Comparison of ENCODE assay signal across 9 mouse cellular contexts in the genomic region with DNA sequence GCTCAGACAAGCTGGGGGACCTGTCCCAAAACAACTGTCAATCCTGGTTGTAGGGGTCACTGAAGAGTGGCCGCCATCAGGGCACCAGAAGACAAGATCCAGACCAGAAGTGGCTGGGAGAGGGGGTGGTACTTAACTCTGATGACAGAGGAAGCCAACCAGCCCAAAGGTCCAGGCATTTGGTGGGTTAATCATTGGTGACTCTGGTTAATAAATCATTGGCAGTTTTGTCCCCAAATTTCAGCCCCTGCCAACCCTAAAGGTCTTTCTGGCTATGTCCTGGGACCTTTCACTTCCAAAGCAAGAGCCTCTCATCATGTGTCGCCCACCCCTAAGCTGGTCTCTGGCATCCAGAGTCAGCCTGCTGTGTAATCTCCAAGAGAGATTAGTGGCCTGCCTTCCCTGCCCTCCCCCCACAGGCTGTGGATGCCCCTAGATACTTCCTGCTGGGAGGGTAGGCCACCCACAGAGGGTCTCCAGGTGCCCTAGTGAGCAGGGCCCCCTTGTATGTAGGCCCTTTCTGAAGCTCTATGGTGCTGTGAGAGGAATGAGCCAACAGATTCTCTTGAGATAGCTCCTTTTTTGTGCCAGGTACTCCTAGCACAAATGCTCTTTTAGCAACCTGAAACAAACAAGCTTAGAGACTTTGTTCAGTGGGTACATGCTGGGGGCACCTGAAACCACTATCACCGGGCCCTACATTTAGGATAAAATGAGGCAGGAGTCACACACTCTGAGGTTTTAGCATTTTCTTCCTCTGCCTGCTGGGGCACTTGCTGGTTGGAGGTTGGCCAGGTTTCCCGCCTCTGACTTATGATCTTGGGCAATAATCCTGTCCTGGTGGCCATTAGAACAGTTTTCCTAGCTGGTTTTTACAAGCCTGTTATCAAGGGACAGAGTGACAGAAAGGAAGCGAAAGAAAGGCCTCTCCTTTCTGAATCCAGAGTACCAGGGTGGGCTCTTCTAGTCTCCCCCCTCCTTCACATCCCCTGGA. TPM values are rescaled to one million over a fixed set of nuclear protein-coding genes. Genes with fewer than 3 reads are reported as not detected.
A peak's percentile ranks its signal among the peaks of the same experiment; 100 is the strongest.
DNase-seq lines count a peak whose midpoint lies in the region; ATAC-seq lines count a peak whose summit lies in the region.
"Had no signal": no experiment of that assay in that cellular context is flagged by ENCODE, and none has a peak within 500 bp of the region (broad histone marks: within the 10 kb centered on the region; RNA-seq: fewer than 3 reads in every experiment).

No protein-coding gene starts in this region.

- no peak overlapping the region for H3K4me3 ChIP-seq in intestine, embryonic 16.5 days (ENCODE audit: low read length)
- no peak overlapping the region for H3K4me3 ChIP-seq in liver, embryonic 12.5 days
- H3K4me3 ChIP-seq: limb, embryonic 13.5 days had no signal

- H3K4me1 ChIP-seq in intestine, embryonic 16.5 days (ENCODE audit: control insufficient read depth, insufficient read depth, low read length): peaks cover 39% of the 10 kb centered on the region
- H3K4me1 ChIP-seq in liver, embryonic 12.5 days: peaks cover 35% of the 10 kb centered on the region

- 0 out of 2 replicates have a peak overlapping the region, but pooled peaks have one; percentile 16 for H3K4me2 ChIP-seq in intestine, embryonic 16.5 days (ENCODE audit: low read depth, low read length)
- peak overlapping the region; percentile 29; the same call in 1 of the 2 replicates for H3K4me2 ChIP-seq in liver, embryonic 12.5 days
- H3K4me2 ChIP-seq: limb, embryonic 13.5 days had no signal

- no peaks in the 10 kb centered on the region for H3K27me3 ChIP-seq in intestine, embryonic 16.5 days (replicated peaks; ENCODE audit: control insufficient read depth, insufficient read depth, low read length)
- no peaks in the 10 kb centered on the region for H3K27me3 ChIP-seq in liver, embryonic 12.5 days (replicated peaks)

- peak; percentile 38 for ATAC-seq in intestine, embryonic 16.5 days
- peak; percentile 37; the same call in 1 of the 2 replicates for ATAC-seq in liver, embryonic 12.5 days

- 53% methylated on average over 5 of the region's 5 CpGs for WGBS in intestine, embryonic 16.5 days
- WGBS in liver, embryonic 12.5 days (ENCODE audit: insufficient replicate concordance): 53% methylated on average over 5 of the region's 5 CpGs

- peak overlapping the region; percentile 72 for H3K27ac ChIP-seq in intestine, embryonic 16.5 days (ENCODE audit: low read length)
- H3K27ac ChIP-seq in liver, embryonic 12.5 days: peak overlapping the region; percentile 73
- H3K27ac ChIP-seq: limb, embryonic 13.5 days had no signal

- intact Hi-C loops in heart, postnatal 36 days (cut with DNase I): loop anchor here (2.0 kb wide), 1 partner anchor 27 kb away; no protein-coding TSS in a partner anchor

- H3K36me3 ChIP-seq in intestine, embryonic 16.5 days (ENCODE audit: control insufficient read depth, insufficient read depth, low read length): no peaks in the 10 kb centered on the region
- no peaks in the 10 kb centered on the region for H3K36me3 ChIP-seq in liver, embryonic 12.5 days
- H3K36me3 ChIP-seq: limb, embryonic 13.5 days had no signal

- DNase-seq in heart, postnatal 36 days: peak; percentile 21 to 24
- no peak for DNase-seq in heart, postnatal 4 days
- peak; percentile 74 for DNase-seq in adipocyte (ENCODE audit: low spot score)
- DNase-seq in layer of hippocampus, adult 9-11 months: no peak
- no peak for DNase-seq in right cerebral cortex, adult 2 months (ENCODE audit: low spot score in 2 of 2)
- DNase-seq: cerebellum, adult 9-10 months had no signal

- H3K9me3 ChIP-seq in intestine, embryonic 16.5 days (ENCODE audit: control insufficient read depth, low read length): no peaks in the 10 kb centered on the region
- H3K9me3 ChIP-seq in liver, embryonic 12.5 days (replicated peaks): no peaks in the 10 kb centered on the region
- H3K9me3 ChIP-seq: limb, embryonic 13.5 days had no signal

- 0 out of 2 replicates have a peak overlapping the region, but pooled peaks have one; percentile 10 for H3K9ac ChIP-seq in intestine, embryonic 16.5 days (ENCODE audit: low read depth, low read length)
- H3K9ac ChIP-seq in liver, embryonic 12.5 days: no peak overlapping the region
- H3K9ac ChIP-seq: limb, embryonic 13.5 days had no signal

RNA-seq across cellular contexts. Expression of gene Nectin1, which starts 14.5 kb away (rescaled TPM):
- total RNA-seq in heart, postnatal 36 days (2021): 1 to 10 TPM; 2.6 to 3.1 TPM
- total RNA-seq in heart, postnatal 4 days (2021): 1 to 10 TPM; 8.3 to 8.9 TPM
- 3.2 and 3.3 TPM in 2 replicates for polyA plus RNA-seq in intestine, embryonic 16.5 days (2015; fragmentation: Nextera tagmentation; extraction: Ambion mirVana)
- polyA plus RNA-seq in liver, embryonic 12.5 days (2016; fragmentation: Nextera tagmentation; extraction: Ambion mirVana): 1.8 and 1.9 TPM in 2 replicates

Comparison
In these comparisons a context has a peak if more than half of its experiments do, and no peak if none do; other contexts are left out.
1. DNase-seq: peak in heart, postnatal 36 days (2 of 2) and adipocyte (single experiment); none in heart, postnatal 4 days (single experiment), layer of hippocampus, adult 9-11 months (single experiment) and right cerebral cortex, adult 2 months (0 of 2).